Comparison of ENCODE assay signal across 14 mouse cellular contexts in genomic region chr9:103147103-103147502, GRCm38 (mm10). TPM values are rescaled to one million over a fixed set of nuclear protein-coding genes. Genes with fewer than 3 reads are reported as not detected.
DNase-seq lines count a peak whose midpoint lies in the region; ATAC-seq and TF ChIP-seq lines count a peak whose summit lies in the region.
"Had no signal": no experiment of that assay in that cellular context is flagged by ENCODE, and none has a peak within 500 bp of the region (broad histone marks: within the 10 kb centered on the region; RNA-seq: fewer than 3 reads in every experiment).

No protein-coding gene starts in this region.

- H3K4me3 ChIP-seq in embryonic facial prominence, embryonic 15.5 days (replicated peaks): no peak overlapping the region
- H3K4me3 ChIP-seq in forebrain, embryonic 14.5 days (ENCODE audit: low read depth, low read length): no peak overlapping the region
- H3K4me3 ChIP-seq in hindbrain, embryonic 15.5 days: no peak overlapping the region
- no peak overlapping the region for H3K4me3 ChIP-seq in midbrain, embryonic 16.5 days (ENCODE audit: low read depth, low read length)
- H3K4me3 ChIP-seq in cerebellum, adult 2 months (replicated peaks; ENCODE audit: insufficient read depth, low read depth, low read length): no peak overlapping the region
- H3K4me3 ChIP-seq: heart, adult 2 months; limb, embryonic 10.5 days; liver, embryonic 13.5 days had no signal

- TF ChIP-seq CTCF in cerebellum, adult 2 months (IDR thresholded peaks at IDR 0.05; ENCODE audit: borderline replicate concordance, insufficient read depth, low read depth, low read length): no peak

- 49% methylated on average over 13 of the region's 13 CpGs for WGBS in embryonic facial prominence, embryonic 15.5 days
- WGBS in forebrain, embryonic 14.5 days: 17% methylated on average over 13 of the region's 13 CpGs
- WGBS in hindbrain, embryonic 15.5 days: 19% methylated on average over 13 of the region's 13 CpGs
- WGBS in midbrain, embryonic 16.5 days: 22% methylated on average over 13 of the region's 13 CpGs
- WGBS in cerebellum, adult 2 months: 65% methylated on average over 13 of the region's 13 CpGs

- peaks cover 21% of the 10 kb centered on the region for H3K4me1 ChIP-seq in embryonic facial prominence, embryonic 15.5 days
- peaks cover 32% of the 10 kb centered on the region for H3K4me1 ChIP-seq in forebrain, embryonic 14.5 days (ENCODE audit: control insufficient read depth, insufficient read depth, low read length)
- peaks cover 55% of the 10 kb centered on the region for H3K4me1 ChIP-seq in hindbrain, embryonic 15.5 days (replicated peaks)
- peaks cover 40% of the 10 kb centered on the region for H3K4me1 ChIP-seq in midbrain, embryonic 16.5 days (ENCODE audit: control insufficient read depth, insufficient read depth, low read length)
- peaks cover 20% of the 10 kb centered on the region for H3K4me1 ChIP-seq in cerebellum, adult 2 months (ENCODE audit: control insufficient read depth, insufficient read depth, low read length)
- H3K4me1 ChIP-seq: liver, embryonic 13.5 days had no signal

- no peak for ATAC-seq in embryonic facial prominence, embryonic 15.5 days (ENCODE audit: insufficient number of reproducible peaks, low FRiP score, low TSS enrichment, low read depth)
- ATAC-seq in forebrain, embryonic 14.5 days: peak; percentile 38; the same call in 1 of the 2 replicates
- ATAC-seq in hindbrain, embryonic 15.5 days (ENCODE audit: low FRiP score, low read depth): 0 out of 2 replicates have a peak, but pooled peaks have one; percentile 27
- peak; percentile 76 for ATAC-seq in midbrain, embryonic 16.5 days
- no peak for ATAC-seq in CD4-positive, CD25-positive, alpha-beta regulatory T cell, adult 4 months
- ATAC-seq: activated CD4-positive, CD25-positive, alpha-beta regulatory T cell, adult 4 months had no signal

- TF ChIP-seq POLR2A in cerebellum, adult 2 months (IDR thresholded peaks at IDR 0.05; ENCODE audit: borderline replicate concordance, insufficient read depth, low read length): no peak

- H3K4me2 ChIP-seq in embryonic facial prominence, embryonic 15.5 days (replicated peaks): peak overlapping the region; percentile 10; the same call in 1 of the 2 replicates
- H3K4me2 ChIP-seq in forebrain, embryonic 14.5 days (ENCODE audit: low read length): peak overlapping the region; percentile 22
- H3K4me2 ChIP-seq in hindbrain, embryonic 15.5 days: peak overlapping the region; percentile 28; the same call in 1 of the 2 replicates
- peak overlapping the region; percentile 10; the same call in 1 of the 2 replicates for H3K4me2 ChIP-seq in midbrain, embryonic 16.5 days (ENCODE audit: low read length)
- H3K4me2 ChIP-seq: liver, embryonic 13.5 days had no signal

- no peak overlapping the region for H3K9ac ChIP-seq in embryonic facial prominence, embryonic 15.5 days
- H3K9ac ChIP-seq in forebrain, embryonic 14.5 days (ENCODE audit: low read length): peak overlapping the region; percentile 3; the same call in 1 of the 2 replicates
- no peak overlapping the region for H3K9ac ChIP-seq in hindbrain, embryonic 15.5 days
- H3K9ac ChIP-seq in midbrain, embryonic 16.5 days (ENCODE audit: low read depth, low read length): no peak overlapping the region
- H3K9ac ChIP-seq: liver, embryonic 13.5 days had no signal

- no peaks in the 10 kb centered on the region for H3K36me3 ChIP-seq in embryonic facial prominence, embryonic 15.5 days
- H3K36me3 ChIP-seq in forebrain, embryonic 14.5 days (ENCODE audit: control insufficient read depth, insufficient read depth, low read length): peaks cover 15% of the 10 kb centered on the region
- peaks cover 17% of the 10 kb centered on the region for H3K36me3 ChIP-seq in hindbrain, embryonic 15.5 days
- no peaks in the 10 kb centered on the region; the same call in 1 of the 2 replicates for H3K36me3 ChIP-seq in midbrain, embryonic 16.5 days (ENCODE audit: control insufficient read depth, insufficient read depth, low read length)
- H3K36me3 ChIP-seq: limb, embryonic 10.5 days; liver, embryonic 13.5 days had no signal

- no peaks in the 10 kb centered on the region for H3K27me3 ChIP-seq in embryonic facial prominence, embryonic 15.5 days
- no peaks in the 10 kb centered on the region for H3K27me3 ChIP-seq in forebrain, embryonic 14.5 days (replicated peaks; ENCODE audit: control insufficient read depth, insufficient read depth, low read length)
- no peaks in the 10 kb centered on the region for H3K27me3 ChIP-seq in hindbrain, embryonic 15.5 days
- no peaks in the 10 kb centered on the region for H3K27me3 ChIP-seq in midbrain, embryonic 16.5 days (ENCODE audit: control insufficient read depth, insufficient read depth, low read depth, low read length)
- no peaks in the 10 kb centered on the region for H3K27me3 ChIP-seq in cerebellum, adult 2 months (ENCODE audit: control insufficient read depth, insufficient read depth, low read length)
- H3K27me3 ChIP-seq: liver, embryonic 13.5 days had no signal

- no peaks in the 10 kb centered on the region for H3K9me3 ChIP-seq in embryonic facial prominence, embryonic 15.5 days (replicated peaks)
- H3K9me3 ChIP-seq in forebrain, embryonic 14.5 days (replicated peaks; ENCODE audit: control insufficient read depth, low read length): no peaks in the 10 kb centered on the region
- no peaks in the 10 kb centered on the region for H3K9me3 ChIP-seq in hindbrain, embryonic 15.5 days
- H3K9me3 ChIP-seq in midbrain, embryonic 16.5 days (replicated peaks; ENCODE audit: control insufficient read depth, low read length, poor library complexity, severe bottlenecking): no peaks in the 10 kb centered on the region
- H3K9me3 ChIP-seq: limb, embryonic 10.5 days; liver, embryonic 13.5 days had no signal

- H3K27ac ChIP-seq in embryonic facial prominence, embryonic 15.5 days (replicated peaks): no peak overlapping the region
- H3K27ac ChIP-seq in forebrain, embryonic 14.5 days (ENCODE audit: low read depth, low read length): peak overlapping the region; percentile 45
- H3K27ac ChIP-seq in hindbrain, embryonic 15.5 days (replicated peaks): peak overlapping the region; percentile 69
- peak overlapping the region; percentile 71 for H3K27ac ChIP-seq in midbrain, embryonic 16.5 days (ENCODE audit: low read length)
- no peak overlapping the region for H3K27ac ChIP-seq in cerebellum, adult 2 months (ENCODE audit: insufficient read depth, low read length)
- H3K27ac ChIP-seq: heart, adult 2 months; limb, embryonic 10.5 days; liver, embryonic 13.5 days had no signal

- no peak for DNase-seq in forebrain, embryonic 14.5 days (ENCODE audit: low spot score)
- DNase-seq in urinary bladder, postnatal 10 days (ENCODE audit: low spot score): no peak
- DNase-seq in ovary, postnatal 36 days (ENCODE audit: low spot score): no peak
- DNase-seq in cerebellum, adult 2 months: no peak
- DNase-seq: cerebellum, postnatal 14 days; gastrocnemius, postnatal 10 days; heart, adult 2 months; liver, embryonic 13.5 days had no signal

RNA-seq across cellular contexts. Expression of gene Rab6b, which starts 35.5 kb away (rescaled TPM):
- 9.5 and 10.2 TPM in 2 replicates for polyA plus RNA-seq in embryonic facial prominence, embryonic 15.5 days (2015; fragmentation: Nextera tagmentation; extraction: Ambion mirVana)
- polyA plus RNA-seq in forebrain, embryonic 14.5 days (2014; fragmentation: Nextera tagmentation; extraction: Ambion mirVana): 32.5 and 40.5 TPM in 2 replicates
- polyA plus RNA-seq in hindbrain, embryonic 15.5 days (2015; fragmentation: Nextera tagmentation; extraction: Ambion mirVana): 111 and 126 TPM in 2 replicates
- 108 and 126 TPM in 2 replicates for polyA plus RNA-seq in midbrain, embryonic 16.5 days (2015; fragmentation: Nextera tagmentation; extraction: Ambion mirVana)
- 10 to 100 TPM in 1 of 2 experiments, 1 to 10 TPM in 1; 9.8 to 13.3 TPM for polyA plus RNA-seq in CD4-positive, CD25-positive, alpha-beta regulatory T cell, adult 4 months (2017; shearing (Covaris generic))
- 188 and 199 TPM in 2 replicates for polyA plus RNA-seq in cerebellum, adult 2 months (2012; rRNA removed)

RNA-seq across cellular contexts. Expression of gene Srprb, which starts 54.8 kb away (rescaled TPM):
- 65.9 and 66.2 TPM in 2 replicates for polyA plus RNA-seq in embryonic facial prominence, embryonic 15.5 days (2015; fragmentation: Nextera tagmentation; extraction: Ambion mirVana)
- 55.8 and 61.7 TPM in 2 replicates for polyA plus RNA-seq in forebrain, embryonic 14.5 days (2014; fragmentation: Nextera tagmentation; extraction: Ambion mirVana)
- polyA plus RNA-seq in hindbrain, embryonic 15.5 days (2015; fragmentation: Nextera tagmentation; extraction: Ambion mirVana): 57.5 and 61.2 TPM in 2 replicates
- polyA plus RNA-seq in midbrain, embryonic 16.5 days (2015; fragmentation: Nextera tagmentation; extraction: Ambion mirVana): 56.0 and 60.7 TPM in 2 replicates
- polyA plus RNA-seq in CD4-positive, CD25-positive, alpha-beta regulatory T cell, adult 4 months (2017; shearing (Covaris generic)): 10 to 100 TPM; 33.7 to 43.1 TPM
- 48.8 and 51.5 TPM in 2 replicates for polyA plus RNA-seq in cerebellum, adult 2 months (2012; rRNA removed)

Comparison
In these comparisons a context has a peak if more than half of its experiments do, and no peak if none do; other contexts are left out.
1. ATAC-seq: peak in forebrain, embryonic 14.5 days (single experiment), hindbrain, embryonic 15.5 days (single experiment) and midbrain, embryonic 16.5 days (single experiment); none in embryonic facial prominence, embryonic 15.5 days (single experiment) and CD4-positive, CD25-positive, alpha-beta regulatory T cell, adult 4 months (single experiment).
2. H3K27ac ChIP-seq: peak in forebrain, embryonic 14.5 days (single experiment), hindbrain, embryonic 15.5 days (single experiment) and midbrain, embryonic 16.5 days (single experiment); none in embryonic facial prominence, embryonic 15.5 days (single experiment) and cerebellum, adult 2 months (single experiment).
3. Peak in every context shown above with its lines, with median percentiles within 50 percentile points of each other: H3K4me2 ChIP-seq.